Mouse (Mus musculus): ENCODE data around the gene Syt8. TPM values are rescaled to one million over a fixed set of nuclear protein-coding genes. Genes with fewer than 3 reads are reported as not detected.
"Not testable (repeated sequence)": the region's sequence is repeated elsewhere in the genome, so short reads cannot be mapped to it uniquely, and the experiment has no call there.

Gene Syt8
- polyA plus RNA-seq, 1 experiment = not detected

- H3K36me3 ChIP-seq (ENCODE audit: control insufficient read depth, insufficient read depth, low read length, poor library complexity, severe bottlenecking) = no peaks in the 10 kb centered on the region
- no peaks in the 10 kb centered on the region for H3K27me3 ChIP-seq (ENCODE audit: control insufficient read depth, insufficient read depth, low read length, poor library complexity, severe bottlenecking)
- no peak overlapping the region for H3K4me3 ChIP-seq (ENCODE audit: low read depth, low read length)
- TF ChIP-seq POLR2A (IDR thresholded peaks at IDR 0.05; ENCODE audit: insufficient read depth, low read length) (no peak), CTCF (IDR thresholded peaks at IDR 0.05; ENCODE audit: low read depth, low read length) (no peak), EP300 (IDR thresholded peaks at IDR 0.05; ENCODE audit: insufficient read depth, low read depth, low read length) (no peak)
- no peaks in the 10 kb centered on the region for H3K9me3 ChIP-seq (replicated peaks; ENCODE audit: control insufficient read depth, insufficient read depth, low read length, poor library complexity, severe bottlenecking)
- no peaks in the 10 kb centered on the region for H3K4me1 ChIP-seq (ENCODE audit: control insufficient read depth, insufficient read depth, low read length)
- no peak overlapping the region for H3K27ac ChIP-seq (ENCODE audit: insufficient read depth, low read length)
- no peak overlapping the region for H3K9ac ChIP-seq (ENCODE audit: low read depth, poor library complexity, severe bottlenecking)
Observed at GRCm38 (mm10) chr7:142403591-142403990, 31.1 kb upstream of the Syt8 start.

- not testable (repeated sequence) for H3K9ac ChIP-seq (ENCODE audit: low read depth, poor library complexity, severe bottlenecking); H3K4me1 ChIP-seq (ENCODE audit: control insufficient read depth, insufficient read depth, low read length); H3K4me3 ChIP-seq (ENCODE audit: low read depth, low read length); H3K27me3 ChIP-seq (ENCODE audit: control insufficient read depth, insufficient read depth, low read length, poor library complexity, severe bottlenecking); H3K9me3 ChIP-seq (replicated peaks; ENCODE audit: control insufficient read depth, insufficient read depth, low read length, poor library complexity, severe bottlenecking); H3K36me3 ChIP-seq (ENCODE audit: control insufficient read depth, insufficient read depth, low read length, poor library complexity, severe bottlenecking)
- peak; percentile 81 for TF ChIP-seq EP300 (IDR thresholded peaks at IDR 0.05; ENCODE audit: insufficient read depth, low read depth, low read length)
- H3K27ac ChIP-seq (ENCODE audit: insufficient read depth, low read length) = peak overlapping the region; percentile 64
Observed at GRCm38 (mm10) chr7:142405134-142405533, 29.5 kb upstream of the Syt8 start.

GRCm38 (mm10) chr7:142407935-142408334 lies 26.7 kb upstream of the Syt8 start:
- no peaks in the 10 kb centered on the region for H3K4me1 ChIP-seq (ENCODE audit: control insufficient read depth, insufficient read depth, low read length)
- H3K27me3 ChIP-seq (ENCODE audit: control insufficient read depth, insufficient read depth, low read length, poor library complexity, severe bottlenecking) = no peaks in the 10 kb centered on the region
- no peaks in the 10 kb centered on the region for H3K9me3 ChIP-seq (replicated peaks; ENCODE audit: control insufficient read depth, insufficient read depth, low read length, poor library complexity, severe bottlenecking)
- H3K9ac ChIP-seq (ENCODE audit: low read depth, poor library complexity, severe bottlenecking) = no peak overlapping the region
- no peak for TF ChIP-seq CTCF (IDR thresholded peaks at IDR 0.05; ENCODE audit: low read depth, low read length)
- TF ChIP-seq EP300 (IDR thresholded peaks at IDR 0.05; ENCODE audit: insufficient read depth, low read depth, low read length) = no peak
- no peak for TF ChIP-seq POLR2A (IDR thresholded peaks at IDR 0.05; ENCODE audit: insufficient read depth, low read length)
- no peak overlapping the region for H3K4me3 ChIP-seq (ENCODE audit: low read depth, low read length)
- H3K36me3 ChIP-seq (ENCODE audit: control insufficient read depth, insufficient read depth, low read length, poor library complexity, severe bottlenecking) = no peaks in the 10 kb centered on the region
- no peak overlapping the region for H3K27ac ChIP-seq (ENCODE audit: insufficient read depth, low read length)

DNA sequence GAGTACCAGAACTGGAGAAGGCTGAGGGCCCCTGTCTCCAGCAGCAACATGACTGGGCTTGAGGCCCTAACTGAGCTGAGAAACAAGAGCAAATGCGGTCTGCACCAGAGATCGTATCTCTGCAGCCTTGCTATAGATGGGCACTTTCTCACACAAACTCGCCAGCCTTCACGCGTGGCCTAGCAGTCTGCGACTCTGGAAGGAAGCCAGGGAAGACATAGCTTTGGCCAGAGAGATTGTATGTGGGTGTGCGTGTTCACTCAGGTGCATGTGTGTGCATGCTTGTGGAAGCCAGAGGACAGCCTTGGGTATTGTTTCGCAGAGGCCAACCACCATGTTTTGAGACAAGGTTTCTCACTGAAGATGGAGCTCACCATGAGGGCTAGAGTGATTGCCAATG lies 26.0 kb upstream of the Syt8 start:
- H3K36me3 ChIP-seq (ENCODE audit: control insufficient read depth, insufficient read depth, low read length, poor library complexity, severe bottlenecking) = no peaks in the 10 kb centered on the region
- no peak overlapping the region for H3K27ac ChIP-seq (ENCODE audit: insufficient read depth, low read length)
- H3K9me3 ChIP-seq (replicated peaks; ENCODE audit: control insufficient read depth, insufficient read depth, low read length, poor library complexity, severe bottlenecking) = no peaks in the 10 kb centered on the region
- TF ChIP-seq EP300 (IDR thresholded peaks at IDR 0.05; ENCODE audit: insufficient read depth, low read depth, low read length) (no peak), CTCF (IDR thresholded peaks at IDR 0.05; ENCODE audit: low read depth, low read length) (no peak), POLR2A (IDR thresholded peaks at IDR 0.05; ENCODE audit: insufficient read depth, low read length) (no peak)
- no peak overlapping the region for H3K9ac ChIP-seq (ENCODE audit: low read depth, poor library complexity, severe bottlenecking)
- H3K4me1 ChIP-seq (ENCODE audit: control insufficient read depth, insufficient read depth, low read length) = no peaks in the 10 kb centered on the region
- H3K27me3 ChIP-seq (ENCODE audit: control insufficient read depth, insufficient read depth, low read length, poor library complexity, severe bottlenecking) = no peaks in the 10 kb centered on the region
- H3K4me3 ChIP-seq (ENCODE audit: low read depth, low read length) = no peak overlapping the region

- Histone ChIP-seq H3K4me1 (ENCODE audit: control insufficient read depth, insufficient read depth, low read length) (no peaks in the 10 kb centered on the region), H3K27ac (ENCODE audit: insufficient read depth, low read length) (no peak overlapping the region), H3K27me3 (ENCODE audit: control insufficient read depth, insufficient read depth, low read length, poor library complexity, severe bottlenecking) (no peaks in the 10 kb centered on the region), H3K4me3 (ENCODE audit: low read depth, low read length) (no peak overlapping the region), H3K9ac (ENCODE audit: low read depth, poor library complexity, severe bottlenecking) (no peak overlapping the region), H3K36me3 (ENCODE audit: control insufficient read depth, insufficient read depth, low read length, poor library complexity, severe bottlenecking) (no peaks in the 10 kb centered on the region), H3K9me3 (replicated peaks; ENCODE audit: control insufficient read depth, insufficient read depth, low read length, poor library complexity, severe bottlenecking) (no peaks in the 10 kb centered on the region)
- TF ChIP-seq POLR2A (IDR thresholded peaks at IDR 0.05; ENCODE audit: insufficient read depth, low read length) (no peak), CTCF (IDR thresholded peaks at IDR 0.05; ENCODE audit: low read depth, low read length) (no peak), EP300 (IDR thresholded peaks at IDR 0.05; ENCODE audit: insufficient read depth, low read depth, low read length) (no peak)
Observed at GRCm38 (mm10) chr7:142409603-142410002, 25.0 kb upstream of the Syt8 start.

- H3K27me3 ChIP-seq (ENCODE audit: control insufficient read depth, insufficient read depth, low read length, poor library complexity, severe bottlenecking) = no peaks in the 10 kb centered on the region
- no peaks in the 10 kb centered on the region for H3K4me1 ChIP-seq (ENCODE audit: control insufficient read depth, insufficient read depth, low read length)
- no peaks in the 10 kb centered on the region for H3K9me3 ChIP-seq (replicated peaks; ENCODE audit: control insufficient read depth, insufficient read depth, low read length, poor library complexity, severe bottlenecking)
- no peak overlapping the region for H3K9ac ChIP-seq (ENCODE audit: low read depth, poor library complexity, severe bottlenecking)
- no peak overlapping the region for H3K27ac ChIP-seq (ENCODE audit: insufficient read depth, low read length)
- H3K36me3 ChIP-seq (ENCODE audit: control insufficient read depth, insufficient read depth, low read length, poor library complexity, severe bottlenecking) = no peaks in the 10 kb centered on the region
- H3K4me3 ChIP-seq (ENCODE audit: low read depth, low read length) = no peak overlapping the region
- TF ChIP-seq EP300 (IDR thresholded peaks at IDR 0.05; ENCODE audit: insufficient read depth, low read depth, low read length) = no peak
- no peak for TF ChIP-seq CTCF (IDR thresholded peaks at IDR 0.05; ENCODE audit: low read depth, low read length)
- TF ChIP-seq POLR2A (IDR thresholded peaks at IDR 0.05; ENCODE audit: insufficient read depth, low read length) = no peak
Observed at GRCm38 (mm10) chr7:142413285-142413684, 21.4 kb upstream of the Syt8 start.

Measured in ES-Bruce4 (cell line).